ENCODE assay signal across 8 mouse cellular contexts in the genomic region with DNA sequence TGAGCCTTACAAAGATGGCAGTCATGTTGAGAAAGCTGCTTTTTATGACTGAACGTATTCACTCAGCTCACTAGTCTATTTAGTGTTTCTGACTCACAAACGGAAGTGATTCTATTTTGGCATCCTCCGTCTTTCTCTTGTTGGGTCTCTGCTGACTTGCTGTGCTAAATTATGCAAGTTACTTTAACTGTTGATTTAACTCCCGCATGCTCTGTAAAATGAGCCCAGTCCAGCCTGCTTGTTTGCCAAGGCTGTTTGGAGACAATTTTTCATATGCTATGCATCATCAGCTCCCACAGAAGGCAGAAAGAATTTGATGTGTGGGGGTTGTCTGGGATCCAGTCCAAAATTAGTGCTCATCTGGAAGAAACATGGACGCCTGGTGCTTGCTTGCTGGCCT. TPM values are rescaled to one million over a fixed set of nuclear protein-coding genes. Genes with fewer than 3 reads are reported as not detected.
DNase-seq lines count a peak whose midpoint lies in the region; ATAC-seq and TF ChIP-seq lines count a peak whose summit lies in the region.

No protein-coding gene starts in this region.

- peak overlapping the region; percentile 83 for H3K27ac ChIP-seq in gastrocnemius, adult 2 months
- peak overlapping the region; percentile 21; the same call in 1 of the 2 replicates for H3K27ac ChIP-seq in CH12.LX (ENCODE audit: insufficient read depth, low read depth)
- H3K27ac ChIP-seq in kidney, embryonic 14.5 days (ENCODE audit: low read depth, low read length), result peak overlapping the region; percentile 82; the same call in 1 of the 2 replicates
- H3K27ac ChIP-seq in limb, embryonic 13.5 days, result peak overlapping the region; percentile 73; the same call in 1 of the 2 replicates

- dilution Hi-C loops in CH12.LX (cut with MboI; ENCODE audit: extremely low pct_ligation_motif_present, extremely low pct_unique_long_range_greater_than_20kb, low sequenced_read_pairs), result no loop called here

- no peaks in the 10 kb centered on the region for H3K36me3 ChIP-seq in CH12.LX (replicated peaks in 1 of 2; ENCODE audit: control insufficient read depth in 1 of 2, insufficient read depth in 1 of 2, low read length in 1 of 2)
- no peaks in the 10 kb centered on the region for H3K36me3 ChIP-seq in kidney, embryonic 14.5 days (ENCODE audit: control insufficient read depth, insufficient read depth, low read length)
- no peaks in the 10 kb centered on the region for H3K36me3 ChIP-seq in limb, embryonic 13.5 days

- 37% methylated on average over 5 of the region's 5 CpGs for WGBS in kidney, embryonic 14.5 days
- 40% methylated on average over 5 of the region's 5 CpGs for WGBS in limb, embryonic 13.5 days

- peak; percentile 21 for DNase-seq in gastrocnemius, adult 2 months
- DNase-seq in gastrocnemius, postnatal 25 days, result no peak
- DNase-seq in CH12.LX (ENCODE audit: extremely low read depth), result peak; percentile 55
- peak; percentile 96 for DNase-seq in fibroblast of lung, adult 2 months (ENCODE audit: low read depth)
- DNase-seq in embryo, embryonic 9.5 days (ENCODE audit: extremely low spot score), result no peak
- DNase-seq in neural tube, embryonic 10.5 days (ENCODE audit: extremely low spot score, low spot score), result no peak

- intact Hi-C loops in gastrocnemius, adult 2 months (cut with DNase I), result no loop called here

- no peaks in the 10 kb centered on the region for H3K9me3 ChIP-seq in CH12.LX (replicated peaks; ENCODE audit: low read length)
- no peaks in the 10 kb centered on the region for H3K9me3 ChIP-seq in kidney, embryonic 14.5 days (ENCODE audit: control insufficient read depth, low read length)
- H3K9me3 ChIP-seq in limb, embryonic 13.5 days, result no peaks in the 10 kb centered on the region

- peak; percentile 45; the same call in 1 of the 2 replicates for ATAC-seq in kidney, embryonic 14.5 days (ENCODE audit: low FRiP score, low TSS enrichment)
- peak; percentile 33; the same call in 1 of the 2 replicates for ATAC-seq in limb, embryonic 13.5 days (ENCODE audit: low FRiP score, low read depth)

- H3K79me2 ChIP-seq in CH12.LX (replicated peaks; ENCODE audit: control insufficient read depth, extremely low read depth, insufficient read depth, poor library complexity, severe bottlenecking), result no peaks in the 10 kb centered on the region

- in situ Hi-C loops in CH12.LX (cut with MboI; ENCODE audit: low pct_ligation_motif_present, low pct_unique_long_range_greater_than_20kb, low sequenced_read_pairs), result no loop called here

- H3K4me1 ChIP-seq in CH12.LX (ENCODE audit: control insufficient read depth in 1 of 2, insufficient read depth in 2 of 2), result peaks cover 9 to 25% of the 10 kb centered on the region in 2 experiments
- peaks cover 6% of the 10 kb centered on the region; the same call in 1 of the 2 replicates for H3K4me1 ChIP-seq in kidney, embryonic 14.5 days (ENCODE audit: control insufficient read depth, insufficient read depth, low read length)
- peaks cover 21% of the 10 kb centered on the region for H3K4me1 ChIP-seq in limb, embryonic 13.5 days

- TF ChIP-seq CTCF in gastrocnemius, adult 2 months (IDR thresholded peaks at IDR 0.05), result no peak
- TF ChIP-seq CTCF in CH12.LX (conservative IDR thresholded peaks at IDR 0.05 in 1 of 2, IDR thresholded peaks at IDR 0.05 in 1 of 2; ENCODE audit: low read depth in 2 of 2, low read length in 2 of 2), result no peak

- no peaks in the 10 kb centered on the region for H3K27me3 ChIP-seq in CH12.LX (replicated peaks)
- no peaks in the 10 kb centered on the region for H3K27me3 ChIP-seq in kidney, embryonic 14.5 days (ENCODE audit: control insufficient read depth, insufficient read depth, low read length)
- no peaks in the 10 kb centered on the region for H3K27me3 ChIP-seq in limb, embryonic 13.5 days

- peak; percentile 73 for TF ChIP-seq EP300 in CH12.LX (IDR thresholded peaks at IDR 0.05; ENCODE audit: low read length)

- no peak for TF ChIP-seq POLR2A in CH12.LX (IDR thresholded peaks at IDR 0.05; ENCODE audit: low read depth, low read length)

- H3K4me3 ChIP-seq in gastrocnemius, adult 2 months, result no peak overlapping the region
- H3K4me3 ChIP-seq in CH12.LX (replicated peaks in 1 of 3; ENCODE audit: low read depth in 2 of 3, low read length in 2 of 3, poor library complexity in 1 of 3), result no peak overlapping the region
- no peak overlapping the region for H3K4me3 ChIP-seq in kidney, embryonic 14.5 days (ENCODE audit: low read length)
- H3K4me3 ChIP-seq in limb, embryonic 13.5 days, result no peak overlapping the region

- H3K9ac ChIP-seq in CH12.LX (ENCODE audit: insufficient read depth, low read depth), result 0 out of 2 replicates have a peak overlapping the region, but pooled peaks have one; percentile 34
- no peak overlapping the region for H3K9ac ChIP-seq in kidney, embryonic 14.5 days (ENCODE audit: low read depth, low read length)
- no peak overlapping the region for H3K9ac ChIP-seq in limb, embryonic 13.5 days

- peak overlapping the region; percentile 87 for H3K4me2 ChIP-seq in CH12.LX (ENCODE audit: insufficient read depth, low read depth, poor library complexity, severe bottlenecking)
- H3K4me2 ChIP-seq in kidney, embryonic 14.5 days (replicated peaks; ENCODE audit: low read depth, low read length), result no peak overlapping the region
- no peak overlapping the region for H3K4me2 ChIP-seq in limb, embryonic 13.5 days (replicated peaks)

- no peak for TF ChIP-seq RAD21 in CH12.LX (IDR thresholded peaks at IDR 0.05; ENCODE audit: low read depth, low read length)

TF ChIP-seq in CH12.LX, 34 proteins besides CTCF, POLR2A, EP300 and RAD21:
- TF ChIP-seq ZC3H11A (IDR thresholded peaks at IDR 0.05; ENCODE audit: low read depth, low read length), result no peak
- 0 out of 2 replicates have a peak, but pooled peaks have one; percentile 33 for TF ChIP-seq HCFC1 (IDR thresholded peaks at IDR 0.05; ENCODE audit: low read depth, low read length)
- peak; percentile 30; the same call in 1 of the 2 replicates for TF ChIP-seq MAZ (IDR thresholded peaks at IDR 0.05; ENCODE audit: low read depth, low read length)
- peak; percentile 62 for TF ChIP-seq ETS1 (conservative IDR thresholded peaks at IDR 0.05; ENCODE audit: low read depth, low read length)
- peak; percentile 47; the same call in 1 of the 2 replicates for TF ChIP-seq ELF1 (IDR thresholded peaks at IDR 0.05; ENCODE audit: low read depth, low read length)
- peak; percentile 44; the same call in 1 of the 2 replicates for TF ChIP-seq CHD2 (IDR thresholded peaks at IDR 0.05; ENCODE audit: low read length)
- no peak for TF ChIP-seq UBTF (IDR thresholded peaks at IDR 0.05; ENCODE audit: low read depth, low read length)
- TF ChIP-seq ZMIZ1 (IDR thresholded peaks at IDR 0.05; ENCODE audit: low read depth, low read length), result no peak
- TF ChIP-seq MEF2A (IDR thresholded peaks at IDR 0.05; ENCODE audit: borderline replicate concordance, low read depth, low read length), result peak; percentile 96
- TF ChIP-seq RCOR1 (conservative IDR thresholded peaks at IDR 0.05; ENCODE audit: low read depth, low read length), result 0 out of 2 replicates have a peak, but pooled peaks have one; percentile 61
- peak; percentile 58 for TF ChIP-seq MAX (IDR thresholded peaks at IDR 0.05; ENCODE audit: low read length)
- no peak for TF ChIP-seq SMC3 (IDR thresholded peaks at IDR 0.05; ENCODE audit: low read depth, low read length)
- TF ChIP-seq JUN (IDR thresholded peaks at IDR 0.05; ENCODE audit: insufficient read depth, low read depth, low read length), result peak; percentile 76; the same call in 1 of the 2 replicates
- 0 out of 2 replicates have a peak, but pooled peaks have one; percentile 56 for TF ChIP-seq CHD1 (IDR thresholded peaks at IDR 0.05; ENCODE audit: low read depth, low read length)
- peak; percentile 71; the same call in 1 of the 2 replicates for TF ChIP-seq IRF4 (IDR thresholded peaks at IDR 0.05; ENCODE audit: low read depth, low read length)
- peak; percentile 64; the same call in 1 of the 2 replicates for TF ChIP-seq MYC (IDR thresholded peaks at IDR 0.05; ENCODE audit: low read depth, low read length)
- TF ChIP-seq SIN3A (IDR thresholded peaks at IDR 0.05; ENCODE audit: low read length), result peak; percentile 52
- TF ChIP-seq MAFK (IDR thresholded peaks at IDR 0.05; ENCODE audit: insufficient replicate concordance, low read length), result 0 out of 2 replicates have a peak, but pooled peaks have one; percentile 40
- 0 out of 2 replicates have a peak, but pooled peaks have one; percentile 29 for TF ChIP-seq TCF12 (IDR thresholded peaks at IDR 0.05; ENCODE audit: low read depth, low read length)
- 0 out of 2 replicates have a peak, but pooled peaks have one; percentile 47 for TF ChIP-seq ZNF384 (IDR thresholded peaks at IDR 0.05; ENCODE audit: low read depth, low read length)
- TF ChIP-seq TBP (conservative IDR thresholded peaks at IDR 0.05; ENCODE audit: low read depth, low read length), result no peak
- peak; percentile 28; the same call in 1 of the 2 replicates for TF ChIP-seq BHLHE40 (IDR thresholded peaks at IDR 0.05; ENCODE audit: low read depth, low read length)
- no peak for TF ChIP-seq NRF1 (IDR thresholded peaks at IDR 0.05; ENCODE audit: low read depth, low read length)
TF ChIP-seq in CH12.LX: peak in this region for 17.

RNA-seq across cellular contexts. Expression of gene Plekhh2, which starts 1.3 kb away (rescaled TPM):
- total RNA-seq in gastrocnemius, adult 2 months (2021), result 1 to 10 TPM in 1 of 2 experiments, under 1 TPM in 1; 0.77 to 1.7 TPM
- total RNA-seq in gastrocnemius, postnatal 25 days (2021), result 1 to 10 TPM; 2.2 to 2.3 TPM
- total RNA-seq in CH12.LX (2012; rRNA removed), result 1.6 and 1.7 TPM in 2 replicates
- total RNA-seq in CH12.LX (2014; rRNA removed), result 0.21 and 0.27 TPM in 2 replicates
- polyA plus RNA-seq in CH12.LX (2012; ENCODE audit: insufficient read length, low read depth), result 0.87 and 1.1 TPM in 2 replicates
- 10.3 and 13.9 TPM in 2 replicates for polyA plus RNA-seq in kidney, embryonic 14.5 days (2014; fragmentation: Nextera tagmentation; extraction: Ambion mirVana)
- 8.1 and 8.8 TPM in 2 replicates for polyA plus RNA-seq in limb, embryonic 13.5 days (2015; fragmentation: Nextera tagmentation; extraction: Ambion mirVana)

RNA-seq across cellular contexts. Expression of gene Thada, which starts 44.4 kb away (rescaled TPM):
- 1 to 10 TPM; 5.6 to 6.8 TPM for total RNA-seq in gastrocnemius, adult 2 months (2021)
- 1 to 10 TPM; 4.5 to 5.4 TPM for total RNA-seq in gastrocnemius, postnatal 25 days (2021)
- 22.2 and 25.6 TPM in 2 replicates for total RNA-seq in CH12.LX (2012; rRNA removed)
- 15.3 and 17.3 TPM in 2 replicates for total RNA-seq in CH12.LX (2014; rRNA removed)
- 21.3 and 26.7 TPM in 2 replicates for polyA plus RNA-seq in CH12.LX (2012; ENCODE audit: insufficient read length, low read depth)
- polyA plus RNA-seq in kidney, embryonic 14.5 days (2014; fragmentation: Nextera tagmentation; extraction: Ambion mirVana), result 8.5 and 15.8 TPM in 2 replicates
- polyA plus RNA-seq in limb, embryonic 13.5 days (2015; fragmentation: Nextera tagmentation; extraction: Ambion mirVana), result 8.2 and 9.1 TPM in 2 replicates

Comparison
In these comparisons a context has a peak if more than half of its experiments do, and no peak if none do; other contexts are left out.
1. DNase-seq: peak in gastrocnemius, adult 2 months (single experiment), CH12.LX (single experiment) and fibroblast of lung, adult 2 months (single experiment); none in gastrocnemius, postnatal 25 days (single experiment), embryo, embryonic 9.5 days (single experiment) and neural tube, embryonic 10.5 days (single experiment).
2. H3K27ac ChIP-seq: peak in every context shown above with its lines; median percentile 83 in gastrocnemius, adult 2 months; 82 in kidney, embryonic 14.5 days; 73 in limb, embryonic 13.5 days; 21 in CH12.LX.